Mouse (Mus musculus) kidney, adult 9 months (tissue): Measurements from ENCODE around the gene Qdpr.

Experiments
- DNase-seq: peaks from one replicate; pipeline ENCODE4 v3.0.0; 2022

The Qdpr gene

DNA sequence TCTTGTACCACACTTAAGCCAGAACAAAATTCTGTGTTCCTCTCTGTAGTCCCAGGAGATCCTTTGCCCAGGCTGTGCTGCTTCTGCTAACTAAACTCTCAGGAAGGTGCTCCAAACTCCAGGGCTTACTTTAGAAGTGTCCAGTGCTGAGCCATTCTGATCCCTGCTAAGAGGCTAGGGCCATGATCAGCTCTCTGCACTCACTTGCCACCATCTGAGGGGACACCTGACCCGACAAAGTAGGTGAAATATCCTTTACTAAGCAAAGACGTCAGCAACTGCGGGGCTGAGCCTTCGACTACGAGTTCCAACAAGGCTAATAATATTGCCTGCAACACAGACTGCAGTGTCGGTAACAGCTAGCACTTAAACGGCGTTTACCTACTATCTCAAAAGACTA lies 830 bp downstream of the Qdpr start:
- DNase-seq, result no peak

DNA sequence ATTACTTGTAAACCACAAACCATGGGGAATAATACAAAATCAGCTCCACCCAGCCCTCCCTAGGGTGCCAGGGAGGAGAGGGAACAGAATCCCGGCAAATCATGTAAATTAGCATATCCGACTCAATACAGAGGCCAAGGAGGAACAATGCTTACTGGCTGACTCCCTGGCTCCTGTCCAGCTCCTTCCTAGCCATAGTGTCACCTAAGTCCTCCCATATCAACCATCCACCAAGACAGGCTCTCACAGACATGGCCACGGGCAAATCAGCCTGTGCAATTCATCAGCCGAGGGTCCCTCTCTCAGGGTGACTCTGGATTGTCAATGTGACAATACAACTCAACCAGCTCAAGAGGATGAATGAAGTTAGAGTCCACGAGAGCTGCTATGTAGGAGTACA lies 1.4 kb downstream of the Qdpr start:
- peak; percentile 23 for DNase-seq

DNA sequence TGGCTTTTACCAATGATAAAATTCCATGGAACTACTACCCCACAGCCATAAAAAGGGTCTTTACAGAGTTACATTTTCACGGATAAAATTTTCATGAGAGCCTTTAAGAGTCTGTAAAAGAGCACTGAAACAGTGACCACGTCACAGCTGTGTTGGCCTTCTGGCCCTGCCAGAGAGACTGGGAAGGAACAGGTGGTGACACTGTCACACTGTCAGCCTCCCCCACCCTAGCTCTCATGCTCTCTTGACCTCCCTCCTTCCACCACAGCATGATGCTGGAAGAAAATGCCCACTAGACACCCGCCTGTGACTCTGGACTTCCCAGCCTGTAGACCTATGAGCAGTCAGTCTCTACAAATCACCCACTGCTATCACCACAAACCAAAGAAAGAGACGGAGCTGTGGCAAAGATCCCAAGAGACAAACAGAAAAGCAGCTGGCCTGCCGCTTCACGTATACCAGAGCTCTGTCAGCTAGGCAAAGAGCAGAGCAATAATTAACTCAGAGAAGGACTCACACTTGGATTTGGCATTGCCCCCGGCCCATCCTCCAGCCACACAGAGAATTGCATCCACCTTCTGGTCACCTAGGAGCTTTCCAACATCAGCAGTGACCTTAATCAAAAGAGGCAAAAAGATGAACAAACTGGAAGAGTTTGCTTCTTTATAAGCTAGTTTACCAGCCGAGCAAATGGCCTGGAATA lies 5.8 kb downstream of the Qdpr start:
- DNase-seq, result peak; percentile 86

DNA sequence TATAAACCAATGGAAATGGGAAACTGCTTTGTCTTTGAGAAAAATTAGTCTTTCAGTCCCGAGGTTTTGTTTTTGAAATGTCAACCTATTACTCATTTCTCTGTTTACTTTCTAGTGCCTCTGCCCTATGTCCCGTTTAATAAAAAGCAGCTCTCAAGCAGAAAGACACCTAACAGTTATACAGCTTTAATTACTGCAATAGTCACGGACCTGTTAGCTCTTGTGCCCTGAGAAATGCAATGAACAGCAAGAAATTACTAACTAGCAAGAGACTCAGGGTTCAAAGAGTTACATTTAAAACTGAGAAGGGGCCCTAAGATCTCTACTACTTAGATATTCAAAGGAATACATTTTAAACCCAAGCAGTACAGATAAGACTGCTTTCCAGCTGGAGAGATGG lies 8.3 kb downstream of the Qdpr start:
- DNase-seq, result peak; percentile 52

DNA sequence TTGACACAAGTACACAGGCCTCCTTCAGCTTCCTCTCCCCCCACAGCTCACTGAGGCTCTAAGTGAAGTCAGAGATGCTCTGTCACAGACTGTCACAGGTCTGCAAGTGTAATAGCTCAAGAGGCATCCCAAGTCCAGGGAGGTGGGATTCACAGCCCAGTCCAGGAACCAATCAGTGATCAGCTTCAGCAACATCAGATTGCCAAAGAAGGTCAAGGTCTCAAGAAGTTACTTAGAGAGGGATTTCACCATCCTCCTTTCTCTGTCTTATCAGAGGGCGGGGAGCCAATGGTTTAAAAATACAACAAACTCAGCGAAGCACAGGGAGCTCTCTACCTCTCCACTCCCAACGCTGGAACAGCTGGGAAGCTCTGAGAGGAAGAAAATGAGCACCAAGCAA lies 8.9 kb downstream of the Qdpr start:
- no peak for DNase-seq

DNA sequence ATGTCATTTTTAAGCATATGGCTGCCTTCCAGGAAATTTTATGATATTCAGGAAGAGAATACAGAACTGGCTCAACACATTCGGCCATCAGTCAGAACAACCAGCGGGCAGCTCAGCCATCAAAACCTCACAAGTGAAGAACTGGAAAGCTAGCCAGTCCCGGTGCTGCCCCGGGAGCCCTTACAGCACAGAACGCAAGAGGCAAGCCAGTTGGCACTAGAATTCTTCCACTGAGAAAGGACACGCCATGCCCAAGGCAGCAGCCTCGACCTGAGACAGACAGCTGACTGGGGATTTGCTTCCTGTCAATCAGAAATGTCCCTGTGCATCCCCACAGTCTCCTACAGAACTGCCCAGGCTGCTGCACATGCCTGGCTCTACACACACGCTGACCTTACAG lies 11.7 kb downstream of the Qdpr start:
- no peak for DNase-seq

DNA sequence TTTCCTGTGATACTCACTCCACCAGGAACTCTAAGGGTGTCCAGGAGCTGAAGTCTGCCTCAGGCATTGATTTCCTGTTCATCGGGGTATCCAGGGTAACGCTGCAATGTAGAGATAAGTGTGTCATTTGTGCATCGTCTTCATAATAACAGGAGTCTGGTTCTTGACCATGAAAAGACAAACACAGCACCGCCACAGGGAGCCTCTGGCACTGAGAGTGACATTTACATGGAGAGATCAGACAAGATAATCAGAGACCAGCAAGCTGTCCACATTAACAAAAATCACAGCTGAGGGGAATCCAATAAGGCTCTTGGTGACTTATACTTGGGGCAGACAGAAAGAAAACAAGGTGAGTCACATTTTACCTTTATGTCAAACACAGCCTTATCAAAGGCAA lies 12.2 kb downstream of the Qdpr start:
- DNase-seq, result no peak

DNA sequence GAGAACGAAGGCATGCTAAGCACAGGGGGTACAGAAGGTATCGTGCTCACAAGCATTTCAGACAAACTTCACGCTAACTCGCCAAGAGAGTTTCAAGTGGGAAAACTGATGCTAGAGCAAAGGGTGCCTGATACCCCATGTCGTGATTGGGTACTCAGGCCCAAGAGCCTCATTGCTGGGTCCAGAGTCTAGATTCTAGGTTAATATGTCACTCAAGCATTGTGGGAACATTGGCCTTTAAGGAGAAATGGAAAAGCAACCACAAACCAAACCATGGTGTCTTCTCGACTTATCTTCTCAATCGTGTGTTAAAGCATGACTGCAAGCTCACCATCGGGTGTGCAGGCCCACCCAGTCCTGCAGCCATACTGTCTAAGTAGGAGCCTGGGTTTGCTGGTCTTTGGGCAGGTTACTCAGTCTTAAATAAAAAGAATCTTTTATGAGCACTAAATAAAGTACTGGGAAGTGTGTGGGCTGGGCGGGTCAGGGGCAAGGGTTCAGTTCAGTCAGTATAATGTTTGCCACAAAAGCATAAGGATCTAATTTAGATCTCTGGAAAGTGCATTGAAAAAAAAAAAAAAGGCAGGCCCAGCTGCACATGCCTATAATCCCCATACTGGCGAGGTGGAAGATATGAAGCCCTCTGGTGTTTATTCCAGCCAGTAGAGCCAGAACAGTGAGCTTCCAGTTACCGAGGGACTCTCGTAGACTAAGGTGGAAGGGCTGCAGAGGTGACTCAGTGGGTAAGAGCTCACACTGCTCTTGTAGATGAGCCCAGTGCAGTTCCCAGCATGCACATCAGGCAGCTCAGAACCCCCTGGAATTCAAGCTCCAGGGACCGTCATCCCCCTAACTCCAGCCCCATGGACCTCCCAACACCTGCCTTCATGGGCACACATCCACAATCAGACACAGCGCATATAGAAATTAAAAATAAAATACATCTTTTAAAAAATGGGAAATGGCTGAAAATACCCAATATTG lies 13.8 kb downstream of the Qdpr start:
- DNase-seq, result peak; percentile 88

DNA sequence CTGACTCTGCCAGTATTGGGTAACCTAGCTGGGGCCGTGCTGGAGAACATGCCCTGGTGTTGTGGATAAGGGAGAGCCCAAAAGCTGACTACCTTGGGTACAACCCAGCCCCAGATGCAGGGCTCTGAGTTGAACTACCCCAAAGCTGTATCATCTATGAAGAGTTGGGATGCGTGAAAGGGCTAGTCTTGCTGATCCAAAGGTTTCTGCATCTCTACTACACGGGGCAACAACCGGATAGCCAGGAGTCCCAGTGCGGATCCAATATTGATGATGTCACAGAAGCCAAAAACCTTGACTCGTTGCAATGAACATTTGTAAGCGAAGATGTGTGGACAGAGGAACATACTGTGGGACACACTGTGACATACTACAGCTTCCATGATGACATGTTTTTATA lies 22.1 kb downstream of the Qdpr start:
- DNase-seq, result no peak

DNA sequence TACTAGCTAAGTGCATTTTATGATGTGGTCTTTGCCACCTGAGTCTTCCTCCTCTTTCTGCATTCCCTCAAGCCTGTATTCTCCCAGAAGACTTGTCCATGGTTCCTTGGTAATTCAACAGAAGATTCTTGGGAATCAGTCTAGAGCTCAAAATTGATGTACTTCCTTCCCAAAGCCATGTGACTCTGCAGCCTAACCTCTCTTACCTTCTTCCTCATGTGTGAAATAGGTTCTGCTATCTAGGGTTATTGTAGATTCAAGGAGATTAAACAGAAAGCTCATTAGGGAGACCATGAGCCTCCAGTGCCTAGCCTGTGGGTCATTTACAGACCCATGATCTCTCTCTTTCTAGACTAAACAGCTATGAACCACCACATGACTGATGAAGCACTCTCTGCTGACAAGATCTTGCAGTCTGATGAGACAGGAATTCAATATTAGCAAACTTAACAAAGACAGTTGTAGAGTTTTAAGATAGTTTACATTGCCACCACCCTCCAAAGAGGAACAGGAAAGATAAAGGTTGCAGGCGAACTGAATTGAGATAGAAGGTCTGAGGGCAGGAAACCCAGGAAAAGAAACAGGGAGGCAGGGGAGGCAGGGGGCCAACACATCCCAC lies 23.5 kb downstream of the Qdpr start:
- DNase-seq, result no peak

DNA sequence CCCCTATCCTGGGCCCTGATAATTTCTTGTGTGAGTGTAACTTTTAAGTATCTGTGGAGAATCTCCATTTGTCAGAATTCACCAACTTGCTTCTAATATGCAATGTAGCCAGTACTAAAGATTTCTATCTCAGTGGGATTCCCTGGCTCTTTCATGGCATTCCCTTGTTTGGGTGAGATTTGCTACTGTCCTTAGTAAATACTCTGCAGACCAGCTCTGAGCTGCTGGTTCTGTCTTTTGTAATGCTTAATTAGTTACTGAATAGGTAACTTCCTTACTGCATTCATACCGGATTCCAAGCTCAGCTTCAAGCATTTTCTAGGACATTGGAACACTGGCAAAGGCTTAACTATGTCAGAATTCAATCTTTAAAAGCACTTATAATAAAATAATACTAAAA lies 24.3 kb downstream of the Qdpr start:
- peak; percentile 55 for DNase-seq

DNA sequence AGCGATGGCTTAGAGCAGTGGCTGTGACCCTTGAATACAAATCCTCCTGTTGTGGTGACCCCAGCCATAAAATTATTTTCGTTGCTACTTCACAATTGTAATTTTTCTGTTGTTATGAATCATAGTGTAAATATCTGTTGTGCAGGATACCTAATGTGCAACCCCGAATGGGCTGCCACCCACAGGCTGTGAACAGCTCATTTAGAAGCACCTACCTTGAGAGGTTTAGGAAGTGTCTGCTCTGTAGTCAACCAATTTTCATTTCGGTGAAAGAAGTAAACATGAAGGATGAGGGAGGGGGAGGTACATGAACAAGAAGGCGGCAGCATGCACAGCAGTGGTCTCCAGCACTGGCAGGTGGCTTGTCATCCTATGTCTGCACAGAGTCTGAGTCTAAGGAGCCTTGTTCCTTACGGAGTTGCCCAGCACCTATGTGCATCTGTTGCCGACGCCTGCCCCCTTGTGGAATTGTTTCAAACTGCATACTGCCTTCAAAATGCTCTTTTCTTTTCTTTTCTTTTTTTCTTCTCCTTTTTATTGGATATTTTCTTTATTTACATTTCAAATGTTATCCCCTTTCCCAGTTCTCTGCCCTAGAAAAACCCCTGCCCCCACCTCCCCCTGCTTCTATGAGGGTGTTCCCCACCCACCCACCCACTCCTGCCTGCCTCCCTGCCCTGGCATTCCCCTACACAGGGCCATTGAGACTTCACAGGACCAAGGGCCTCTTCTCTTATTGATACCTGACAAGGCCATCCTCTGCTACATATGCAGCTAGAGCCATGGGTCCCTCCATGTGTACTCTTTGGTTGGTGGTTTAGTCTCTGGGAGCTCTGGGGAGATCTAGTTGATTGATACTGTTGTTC lies 25.8 kb downstream of the Qdpr start:
- DNase-seq, result peak; percentile 62

DNA sequence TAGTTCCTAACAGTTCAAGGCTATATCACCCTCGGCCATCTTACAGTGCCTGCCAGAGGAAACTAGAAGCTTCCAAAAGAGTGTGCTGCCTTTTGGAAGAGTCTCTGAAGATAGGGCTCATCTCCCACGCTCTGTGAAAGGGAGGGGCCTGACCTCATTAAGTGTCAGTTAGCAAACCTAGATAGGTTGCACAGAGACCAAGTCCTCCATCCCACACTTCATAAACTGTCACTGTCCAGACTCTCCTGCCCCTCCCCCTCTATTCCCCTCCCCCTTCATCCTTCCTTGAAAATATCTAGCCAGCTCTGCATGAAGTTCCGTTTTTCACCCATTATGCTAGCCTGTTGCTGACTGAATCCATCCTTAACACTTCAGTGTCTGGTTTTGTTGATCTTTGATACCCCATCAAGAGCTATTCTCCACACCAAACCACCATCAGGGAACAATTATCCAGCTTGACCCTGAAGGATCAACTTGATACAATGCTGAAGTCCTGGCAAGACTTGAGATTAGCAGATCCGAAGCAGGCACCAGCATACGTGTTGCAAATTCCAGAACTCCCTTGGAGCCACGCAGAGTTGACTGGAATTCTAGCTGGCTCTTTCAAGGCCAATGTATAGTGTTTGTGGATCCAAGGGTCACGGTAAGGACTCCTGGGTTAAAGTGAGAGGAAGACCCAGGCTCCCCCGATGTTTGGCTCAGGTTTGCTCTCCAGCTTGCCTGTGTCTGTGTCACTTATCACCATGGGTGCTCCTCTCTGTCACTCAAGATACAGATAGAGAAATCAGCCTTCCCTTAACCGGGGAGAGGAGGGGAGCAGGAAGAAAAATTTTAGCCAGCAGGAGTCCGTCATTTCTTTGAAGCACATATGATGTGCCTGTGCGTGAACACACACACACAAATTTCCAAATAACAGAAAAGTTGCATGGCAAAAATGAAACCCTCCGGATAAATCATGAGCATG lies 27.9 kb downstream of the Qdpr start:
- no peak for DNase-seq

DNA sequence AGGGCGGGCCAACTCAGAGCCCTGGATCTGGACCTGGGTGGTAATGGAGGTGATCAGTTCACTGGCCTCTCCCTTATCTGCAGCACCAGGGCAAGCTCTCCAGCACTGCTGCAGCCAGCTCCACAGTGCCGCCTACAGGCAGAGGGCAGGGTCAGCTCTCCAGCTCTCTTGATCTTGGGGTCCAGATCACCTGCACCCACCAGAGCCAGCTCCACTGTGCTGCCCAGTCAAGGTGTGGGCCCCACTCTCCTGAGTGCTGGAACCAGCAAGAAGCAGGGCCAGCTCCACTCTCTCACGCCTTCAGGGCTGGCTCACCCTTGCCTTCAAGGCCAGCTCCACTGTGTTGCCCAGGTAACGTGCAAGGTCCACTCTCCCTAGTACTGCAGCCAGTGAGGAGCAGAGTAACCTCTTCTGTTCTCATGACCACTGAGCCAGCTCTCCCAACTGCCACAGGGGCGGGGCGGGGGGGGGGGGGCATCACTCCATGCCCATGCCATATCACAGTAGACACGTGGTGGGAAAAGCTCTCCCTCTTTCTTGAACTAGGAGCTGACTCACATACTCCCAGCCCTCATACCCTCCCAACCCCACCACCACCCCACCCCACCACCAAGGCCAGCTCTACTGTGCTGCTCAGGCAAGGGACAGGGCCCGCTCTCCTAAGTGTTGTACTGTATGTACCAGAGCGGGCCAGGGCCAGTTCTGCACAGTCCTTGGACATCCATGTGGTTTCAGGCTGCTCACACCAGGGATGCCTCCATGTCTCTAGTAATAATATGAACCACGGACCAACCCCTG lies 30.0 kb downstream of the Qdpr start:
- peak; percentile 69 for DNase-seq

DNA sequence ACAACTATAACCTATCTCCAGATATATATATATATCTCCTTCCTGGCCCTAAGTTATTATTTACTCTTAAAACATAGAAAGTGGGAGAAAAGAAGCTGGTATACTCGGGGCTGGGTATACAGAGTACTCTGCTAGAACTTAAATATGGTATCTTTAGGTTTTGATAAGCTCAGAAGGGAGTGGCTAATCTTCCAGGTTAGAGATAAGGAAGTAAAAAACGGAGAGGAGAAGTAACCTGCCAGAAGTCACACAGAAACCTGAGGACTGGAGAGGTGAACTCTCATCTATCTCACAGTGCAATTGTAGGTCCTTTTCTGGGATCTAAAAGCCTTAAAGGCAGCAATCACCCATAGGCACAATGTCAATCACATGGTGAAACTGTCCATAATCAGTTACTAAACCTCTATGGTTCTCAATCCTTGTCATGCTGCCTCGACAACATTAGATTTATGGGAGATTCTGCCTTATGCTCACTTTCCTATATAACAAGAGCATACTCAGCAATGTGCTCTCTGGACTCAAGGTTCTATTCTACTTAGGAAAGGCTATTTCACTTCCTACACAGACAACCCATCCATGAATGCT lies 32.1 kb downstream of the Qdpr start:
- no peak for DNase-seq

DNA sequence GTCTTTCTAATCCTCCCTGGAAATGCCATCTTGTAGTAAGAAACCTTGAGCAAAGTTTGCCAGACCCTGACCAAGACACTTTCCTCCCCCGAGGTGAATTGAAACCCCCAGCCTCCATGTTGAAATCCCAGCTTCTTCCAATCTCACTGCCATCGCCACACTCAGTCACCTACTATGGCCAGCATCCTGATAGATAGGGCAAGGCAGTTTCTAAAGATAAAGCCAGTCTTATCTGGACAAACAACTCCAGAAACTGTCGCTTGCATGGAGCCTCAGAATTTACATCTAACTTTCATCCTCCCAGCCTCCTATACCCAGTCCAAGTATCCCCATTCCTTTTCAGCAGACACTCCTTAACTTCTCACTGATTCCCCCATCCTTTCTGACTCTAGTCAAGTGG lies 33.6 kb downstream of the Qdpr start:
- no peak for DNase-seq

DNA sequence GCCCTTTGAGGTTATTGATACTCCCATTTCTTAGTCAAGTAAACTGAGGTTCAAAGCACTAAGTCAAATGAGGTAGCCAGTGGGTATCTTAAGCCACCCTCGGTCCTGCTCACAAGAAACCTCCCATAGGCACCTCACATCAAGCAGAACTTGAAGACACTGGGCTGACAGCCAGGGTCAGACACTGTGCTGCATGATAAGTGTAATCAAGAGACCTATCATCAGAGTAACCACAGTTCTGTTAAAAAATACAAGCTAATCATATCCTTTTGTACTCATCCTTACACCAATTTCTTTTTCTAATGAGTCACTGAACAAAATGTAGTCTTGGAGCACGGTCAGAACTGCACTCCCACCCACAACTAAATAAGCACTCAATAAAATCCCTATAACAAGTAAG lies 43.9 kb downstream of the Qdpr start:
- DNase-seq, result no peak

DNA sequence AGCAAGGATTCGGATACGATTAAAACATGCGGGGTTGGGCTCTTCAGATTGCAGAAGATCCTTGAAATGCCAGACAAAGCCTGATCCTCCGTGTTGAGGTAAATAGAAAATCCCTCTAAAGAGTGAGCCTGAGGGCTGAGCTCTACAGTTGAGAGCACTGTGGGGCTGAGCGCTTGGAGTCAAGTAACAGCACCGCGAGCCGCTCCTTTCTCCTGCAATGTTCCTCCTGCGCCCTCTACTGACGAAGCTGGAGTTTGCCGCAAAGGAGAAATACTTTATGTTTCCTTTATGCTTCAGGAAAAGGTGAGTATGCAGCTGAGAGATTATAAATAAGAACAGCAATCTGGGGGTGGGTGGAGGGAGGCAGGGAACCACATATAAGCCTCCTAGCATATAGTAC lies 47.4 kb downstream of the Qdpr start:
- DNase-seq, result peak; percentile 67

DNA sequence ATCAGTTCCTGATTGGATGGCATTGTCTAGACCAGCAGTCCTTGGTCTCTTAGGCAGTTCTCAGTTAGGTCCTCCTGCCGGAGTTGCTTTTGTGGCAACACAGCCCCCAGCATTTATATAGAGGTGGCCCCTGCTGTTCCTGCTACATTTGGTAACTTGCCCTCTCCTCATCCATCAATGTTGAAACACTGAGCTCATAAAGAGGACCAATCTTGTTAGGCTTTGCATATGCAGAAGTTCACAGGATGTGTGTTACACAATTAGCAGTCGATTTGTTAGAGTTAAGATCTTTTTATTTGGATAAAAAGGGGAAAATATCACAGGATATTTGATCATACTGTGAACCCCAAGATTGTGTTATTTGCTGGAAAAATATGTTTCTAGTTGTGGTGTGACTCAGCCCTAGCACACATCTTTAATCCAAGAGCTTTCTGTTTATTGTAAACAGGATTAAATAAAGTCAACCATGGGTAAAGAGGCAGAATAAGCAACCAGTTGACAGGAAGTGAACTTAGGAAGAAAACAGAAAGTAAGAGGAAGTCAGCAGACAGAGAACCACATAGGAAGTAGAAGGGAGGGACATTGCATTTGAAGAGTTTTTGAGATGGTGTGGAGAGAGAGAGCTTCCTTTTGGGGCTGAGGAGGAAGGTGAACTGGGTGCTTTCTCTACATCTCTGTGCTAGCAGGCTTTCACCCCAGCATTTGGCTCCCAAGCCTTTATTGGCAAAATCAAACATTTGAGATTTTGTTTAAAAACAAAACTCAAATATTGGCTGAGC lies 65.8 kb downstream of the Qdpr start:
- no peak for DNase-seq
